Mouse (Mus musculus) skeletal muscle tissue, postnatal 0 days (tissue): ENCODE data around the gene Zmynd15. TPM values are rescaled to one million over a fixed set of nuclear protein-coding genes. Genes with fewer than 3 reads are reported as not detected.

Experiments used
- microRNA-seq, 2 experiments: library from miRNA; unstranded; fragments of <30 nt; microRNA quantifications; one replicate each; pipeline ENCODE4; 2016
- polyA plus RNA-seq: library from polyadenylated mRNA; unstranded; fragments of >200 nt; fragmentation: Nextera tagmentation; extraction: Ambion mirVana; gene quantifications from 2 replicates; pipeline ENCODE4 v1.2.1, GENCODE M21; 2015

Zmynd15 gene
- polyA plus RNA-seq, result 0.30 and 0.38 TPM in 2 replicates

GRCm38 (mm10) chr11:70458688-70459600 is at the start of gene Zmynd15:
TSS of gene Zmynd15 (plus strand) at chr11:70459433.

DNA sequence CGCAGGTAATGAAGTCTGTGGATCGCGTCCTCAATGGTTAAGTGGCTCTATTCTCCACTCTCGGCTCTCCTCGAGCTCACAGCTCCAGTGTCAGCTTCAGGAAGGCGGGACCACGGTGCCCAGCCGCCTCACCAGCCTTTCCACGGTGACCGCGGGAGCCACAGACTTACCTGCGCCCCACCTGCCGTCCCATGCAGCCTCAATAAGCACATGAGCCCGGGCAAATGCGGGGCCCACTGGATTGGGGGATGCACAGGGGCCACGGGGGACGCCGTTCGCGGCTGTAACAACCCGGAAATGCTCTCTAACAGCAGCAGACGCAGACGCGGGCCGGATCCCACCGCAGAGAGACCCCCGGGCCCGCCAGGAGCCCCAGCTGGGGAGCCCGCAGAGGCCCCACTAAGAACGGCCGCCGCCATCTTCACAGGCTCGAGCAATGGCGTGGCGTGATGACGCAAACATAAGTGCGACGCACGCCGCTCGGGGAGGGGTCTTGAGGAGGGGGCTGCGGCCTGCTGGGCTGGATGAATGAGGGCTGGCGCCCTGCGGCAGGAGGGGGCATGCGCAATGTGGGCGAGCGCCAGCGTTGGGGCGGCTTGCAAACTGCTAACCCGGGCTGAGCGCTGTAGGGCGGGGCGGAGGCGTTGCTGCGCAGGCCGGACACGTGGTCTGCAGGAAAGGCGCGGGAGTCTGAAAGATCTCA is 49.5 kb upstream of the Zmynd15 start, which contains the start of gene Pelp1:
Gene Pelp1, minus strand, starts transcription at position 438 of the 703 bp plus-strand sequence.

GRCm38 (mm10) chr11:70432048-70432894 is 27.0 kb upstream of the Zmynd15 start, which contains the start of gene Arrb2:
TSS of gene Arrb2 (plus strand) at chr11:70432635.

DNA sequence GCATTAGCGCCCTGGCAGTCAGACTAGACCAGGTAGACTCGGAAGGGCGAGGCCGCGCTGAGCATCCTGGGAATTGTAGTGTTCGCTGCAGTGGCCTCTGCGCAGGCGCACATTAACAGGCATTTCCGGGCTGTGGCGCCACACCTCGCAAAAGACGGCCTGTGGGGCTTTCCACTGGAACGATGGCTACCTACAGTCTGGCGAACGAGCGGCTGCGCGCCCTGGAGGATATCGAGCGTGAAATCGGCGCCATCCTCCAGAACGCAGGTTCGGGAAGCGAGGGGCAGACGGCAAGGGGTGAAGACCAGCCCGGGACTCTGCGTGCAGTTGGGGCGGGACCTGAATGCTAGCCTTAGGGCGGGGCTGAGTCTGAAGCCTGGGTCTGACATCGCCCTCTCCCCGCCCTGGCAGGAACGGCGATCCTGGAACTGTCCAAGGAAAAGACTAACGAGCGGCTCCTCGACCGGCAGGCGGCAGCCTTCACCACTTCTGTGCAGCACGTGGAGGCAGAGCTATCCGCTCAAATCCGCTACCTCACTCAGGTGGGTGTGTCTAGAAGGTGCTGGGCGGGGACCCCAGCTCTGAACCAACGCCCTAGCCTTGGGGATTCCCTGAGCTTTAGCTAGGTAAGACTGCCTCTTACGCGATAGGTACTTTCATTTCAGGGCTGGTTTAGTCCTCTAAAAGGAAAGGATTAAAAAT is 7.3 kb upstream of the Zmynd15 start, which contains the start of gene Med11:
Gene Med11, plus strand, starts transcription at position 123 of the 702 bp plus-strand sequence.

GRCm38 (mm10) chr11:70459601-70460101 is 418 bp downstream of the Zmynd15 start, which contains the start of gene Cxcl16:
TSS of gene Cxcl16 (minus strand) at chr11:70459984.

GRCm38 (mm10) chr11:70504970-70505369 is 45.7 kb downstream of the Zmynd15 start, which contains the start of gene Tm4sf5:
TSS of gene Tm4sf5 (plus strand) at chr11:70505244.

GRCm38 (mm10) chr11:70514288-70514687 is 55.1 kb downstream of the Zmynd15 start, which contains the start of gene Vmo1:
TSS of gene Vmo1 (minus strand) at chr11:70514616.

Small RNAs within 50 kb of the gene (microRNA-seq; reads per million reads assigned to microRNA genes)
- gene Mir7115, result 0 reads per million in 2 experiments

Other genes with a start within 250 kb of the Zmynd15 start
- 0.37 and 0.59 TPM in 2 replicates for gene Slc16a11, start 246.7 kb upstream of the Zmynd15 start, polyA plus RNA-seq
- 1.3 and 2.4 TPM in 2 replicates for gene Slc16a13, start 238.4 kb upstream of the Zmynd15 start, polyA plus RNA-seq
- gene Bcl6b, start 229.6 kb upstream of the Zmynd15 start, polyA plus RNA-seq, result 6.5 and 8.3 TPM in 2 replicates
- 70.9 and 85.5 TPM in 2 replicates for gene 0610010K14Rik, start 221.5 kb upstream of the Zmynd15 start, polyA plus RNA-seq
- 6.0 and 7.6 TPM in 2 replicates for gene Gm21988, start 219.6 kb upstream of the Zmynd15 start, polyA plus RNA-seq
- 228 and 235 TPM in 2 replicates for gene Rnasek, start 219.6 kb upstream of the Zmynd15 start, polyA plus RNA-seq
- 0.91 and 1.7 TPM in 2 replicates for gene Alox12, start 204.1 kb upstream of the Zmynd15 start, polyA plus RNA-seq
- gene Alox12e, start 136.8 kb upstream of the Zmynd15 start, polyA plus RNA-seq, result 0.21 and 0.27 TPM in 2 replicates
- gene Alox15, start 107.4 kb upstream of the Zmynd15 start, polyA plus RNA-seq, result 0.08 and 0.12 TPM in 2 replicates
- 11.7 and 12.6 TPM in 2 replicates for gene Pelp1, start 49.4 kb upstream of the Zmynd15 start, polyA plus RNA-seq
- gene Arrb2, start 26.8 kb upstream of the Zmynd15 start, polyA plus RNA-seq, result 8.7 and 12.3 TPM in 2 replicates
- gene Med11, start 7.5 kb upstream of the Zmynd15 start, polyA plus RNA-seq, result 13.6 and 16.3 TPM in 2 replicates
- gene Cxcl16, start 551 bp downstream of the Zmynd15 start, polyA plus RNA-seq, result 2.9 and 3.2 TPM in 2 replicates
- not detected in 2 replicates for gene Tm4sf5, start 45.8 kb downstream of the Zmynd15 start, polyA plus RNA-seq
- 0.31 and 0.34 TPM in 2 replicates for gene Vmo1, start 55.2 kb downstream of the Zmynd15 start, polyA plus RNA-seq
- 0.15 and 0.44 TPM in 2 replicates for gene Gltpd2, start 59.8 kb downstream of the Zmynd15 start, polyA plus RNA-seq
- gene Psmb6, start 65.9 kb downstream of the Zmynd15 start, polyA plus RNA-seq, result 671 and 694 TPM in 2 replicates
- not detected in 2 replicates for gene Gm40193, start 73.5 kb downstream of the Zmynd15 start, polyA plus RNA-seq
- gene Pld2, start 80.6 kb downstream of the Zmynd15 start, polyA plus RNA-seq, result 8.9 and 9.1 TPM in 2 replicates
- 7.8 and 8.1 TPM in 2 replicates for gene Mink1, start 103.4 kb downstream of the Zmynd15 start, polyA plus RNA-seq
- 0.22 and 0.44 TPM in 2 replicates for gene 4930544D05Rik, start 156.4 kb downstream of the Zmynd15 start, polyA plus RNA-seq
- 2.9 and 3.8 TPM in 2 replicates for gene Chrne, start 159.8 kb downstream of the Zmynd15 start, polyA plus RNA-seq
- gene Gp1ba, start 179.7 kb downstream of the Zmynd15 start, polyA plus RNA-seq, result 0.21 and 0.37 TPM in 2 replicates
- gene Rnf167, start 187.8 kb downstream of the Zmynd15 start, polyA plus RNA-seq, result 69.4 and 70.9 TPM in 2 replicates
- gene Slc25a11, start 188.0 kb downstream of the Zmynd15 start, polyA plus RNA-seq, result 302 and 335 TPM in 2 replicates
- 813 and 1,027 TPM in 2 replicates for gene Pfn1, start 195.2 kb downstream of the Zmynd15 start, polyA plus RNA-seq
- gene Eno3, start 197.8 kb downstream of the Zmynd15 start, polyA plus RNA-seq, result 4,370 and 4,803 TPM in 2 replicates
- 197 and 208 TPM in 2 replicates for gene Spag7, start 210.0 kb downstream of the Zmynd15 start, polyA plus RNA-seq
- 8.7 and 9.3 TPM in 2 replicates for gene Camta2, start 228.7 kb downstream of the Zmynd15 start, polyA plus RNA-seq
- 3.9 and 6.0 TPM in 2 replicates for gene Inca1, start 240.7 kb downstream of the Zmynd15 start, polyA plus RNA-seq
- gene Kif1c, start 241.1 kb downstream of the Zmynd15 start, polyA plus RNA-seq, result 4.0 and 4.5 TPM in 2 replicates